Mouse (Mus musculus) adrenal gland, adult (tissue): ENCODE measurements around the gene Ap3d1.

Experiments used
- DNase-seq, 2 experiments: peaks; one replicate each; pipeline ENCODE4 v3.0.0; 2022 to 2023; ENCODE audit warnings: low spot score in 1 of 2; ENCODE audit not compliant: inconsistent age in 2 of 2

Ap3d1 gene

GRCm38 (mm10) chr10:80705033-80705432, 37.0 kb downstream of the Ap3d1 start:
- no peak for DNase-seq

GRCm38 (mm10) chr10:80704418-80704817, 37.6 kb downstream of the Ap3d1 start:
- no peak for DNase-seq

GRCm38 (mm10) chr10:80703643-80704042, 38.4 kb downstream of the Ap3d1 start:
- DNase-seq, result no peak

GRCm38 (mm10) chr10:80702536-80703390, 39.3 kb downstream of the Ap3d1 start:
- DNase-seq, result peak; percentile 98 to 99

- DNase-seq, result peak; percentile 100
Observed at GRCm38 (mm10) chr10:80701721-80702535, 40.1 kb downstream of the Ap3d1 start, which contains the start of the genes Mob3a and Izumo4. TSS of gene Mob3a (minus strand) at chr10:80701977. TSS of gene Izumo4 (plus strand) at chr10:80702184.

- no peak for DNase-seq
Observed at GRCm38 (mm10) chr10:80700732-80701131, 41.3 kb downstream of the Ap3d1 start.

- no peak for DNase-seq
Observed at GRCm38 (mm10) chr10:80700038-80700504, 42.0 kb downstream of the Ap3d1 start.

GRCm38 (mm10) chr10:80698605-80699004, 43.5 kb downstream of the Ap3d1 start:
- no peak for DNase-seq

GRCm38 (mm10) chr10:80697812-80698211, 44.3 kb downstream of the Ap3d1 start:
- no peak for DNase-seq

GRCm38 (mm10) chr10:80697393-80697787, 44.7 kb downstream of the Ap3d1 start:
- DNase-seq, result no peak

GRCm38 (mm10) chr10:80696502-80697392, 45.3 kb downstream of the Ap3d1 start:
- DNase-seq, result no peak

GRCm38 (mm10) chr10:80695801-80696501, 46.1 kb downstream of the Ap3d1 start:
- no peak for DNase-seq

GRCm38 (mm10) chr10:80695186-80695585, 46.9 kb downstream of the Ap3d1 start:
- peak; percentile 75 to 87 for DNase-seq

- no peak for DNase-seq
Observed at GRCm38 (mm10) chr10:80694159-80694938, 47.7 kb downstream of the Ap3d1 start.

- DNase-seq, result no peak
Observed at GRCm38 (mm10) chr10:80693401-80694045, 48.5 kb downstream of the Ap3d1 start.

- DNase-seq, result no peak
Observed at GRCm38 (mm10) chr10:80692249-80693165, 49.6 kb downstream of the Ap3d1 start.

GRCm38 (mm10) chr10:80687850-80688249, 54.2 kb downstream of the Ap3d1 start:
- DNase-seq, result peak; percentile 80 to 93

- DNase-seq, result no peak
Observed at GRCm38 (mm10) chr10:80686617-80687016, 55.4 kb downstream of the Ap3d1 start.
